Mouse (Mus musculus) small intestine, adult 2 months (tissue): ENCODE results near the gene Pctp. TPM values are rescaled to one million over a fixed set of nuclear protein-coding genes. Genes with fewer than 3 reads are reported as not detected.
A peak's percentile ranks its signal among the peaks of the same experiment; 100 is the strongest.

Experiments
- H3K27ac ChIP-seq: fragments of 200-500 bp; 2 replicates; pipeline ENCODE4 v1.5.1; 2012; ENCODE audit warnings: low read depth, low read length, control low read depth, inconsistent platforms; ENCODE audit not compliant: insufficient read depth
- H3K27me3 ChIP-seq: fragments of 200-500 bp; 2 replicates; pipeline ENCODE4 v1.6.1; 2012; ENCODE audit warnings: mild to moderate bottlenecking, moderate library complexity, low read length, inconsistent platforms; ENCODE audit not compliant: control insufficient read depth, insufficient read depth
- H3K36me3 ChIP-seq: fragments of 200-500 bp; 2 replicates; pipeline ENCODE4 v1.6.1; 2012; ENCODE audit warnings: mild to moderate bottlenecking, low read length, control low read depth, inconsistent platforms; ENCODE audit not compliant: control insufficient read depth, insufficient read depth
- H3K4me1 ChIP-seq: fragments of 200-500 bp; 2 replicates; pipeline ENCODE4 v1.6.1; 2012; ENCODE audit warnings: low read length, inconsistent platforms, mixed read lengths; ENCODE audit not compliant: control insufficient read depth, insufficient read depth, insufficient read length
- H3K4me3 ChIP-seq: fragments of 200-500 bp; 2 replicates; pipeline ENCODE4 v1.5.1; 2012; ENCODE audit warnings: low read depth, mild to moderate bottlenecking, control low read depth, inconsistent platforms, low read length, moderate library complexity
- CTCF ChIP-seq: fragments of 200-500 bp; IDR thresholded peaks from 2 replicates; pipeline ENCODE4 v1.5.1; 2012; ENCODE audit warnings: low read depth, mild to moderate bottlenecking, control low read depth, inconsistent platforms, low read length, moderate library complexity, mixed read lengths; ENCODE audit not compliant: insufficient replicate concordance, insufficient read length; ENCODE audit errors: extremely low read depth
- POLR2A ChIP-seq: fragments of 200-500 bp; IDR thresholded peaks from 2 replicates; pipeline ENCODE4 v1.6.1; 2012; ENCODE audit warnings: low read depth, mild to moderate bottlenecking, control low read depth, inconsistent platforms, low read length, moderate library complexity
- WGBS: fragments of 180-500 bp; shearing (Covaris S2); methylation state at CpG from one replicate; pipeline ENCODE4 v1.1.7; 2018; 5-methylcytosine and 5-hydroxymethylcytosine counted together
- polyA plus RNA-seq: library from polyadenylated mRNA; depleted of rRNA; stranded (reverse); fragments of >200 nt; gene quantifications from 2 replicates; pipeline ENCODE4 v1.2.3, GENCODE M21; 2012

The Pctp gene
- polyA plus RNA-seq, 1 experiment, result 1.4 TPM

DNA sequence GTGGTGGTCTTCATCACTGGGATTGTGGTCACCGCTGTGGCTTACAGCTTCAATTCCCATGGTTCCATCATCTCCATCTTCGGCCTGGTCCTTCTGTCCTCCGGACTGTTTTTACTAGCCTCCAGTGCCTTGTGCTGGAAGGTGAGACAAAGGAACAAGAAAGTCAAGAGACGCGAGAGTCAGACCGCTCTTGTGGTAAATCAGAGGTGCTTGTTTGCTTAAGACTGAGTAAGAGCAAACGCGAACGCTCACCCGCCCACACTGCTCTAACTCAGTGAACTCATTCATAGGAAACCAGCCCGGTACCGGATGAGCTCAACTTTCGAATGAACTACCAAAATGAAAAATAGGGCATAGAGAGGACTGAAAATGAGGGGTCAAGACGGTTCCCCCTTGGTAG is 32.8 kb upstream of the Pctp start:
- H3K36me3 ChIP-seq, result no peaks in the 10 kb centered on the region
- H3K27ac ChIP-seq, result no peak overlapping the region
- WGBS, result 52% methylated on average over 14 of the region's 14 CpGs
- no peak overlapping the region for H3K4me3 ChIP-seq
- peaks cover under 1% of the 10 kb centered on the region; the same call in 1 of the 2 replicates for H3K4me1 ChIP-seq
- no peak for TF ChIP-seq POLR2A
- no peak for TF ChIP-seq CTCF
- peaks cover 11% of the 10 kb centered on the region; the same call in 1 of the 2 replicates for H3K27me3 ChIP-seq

DNA sequence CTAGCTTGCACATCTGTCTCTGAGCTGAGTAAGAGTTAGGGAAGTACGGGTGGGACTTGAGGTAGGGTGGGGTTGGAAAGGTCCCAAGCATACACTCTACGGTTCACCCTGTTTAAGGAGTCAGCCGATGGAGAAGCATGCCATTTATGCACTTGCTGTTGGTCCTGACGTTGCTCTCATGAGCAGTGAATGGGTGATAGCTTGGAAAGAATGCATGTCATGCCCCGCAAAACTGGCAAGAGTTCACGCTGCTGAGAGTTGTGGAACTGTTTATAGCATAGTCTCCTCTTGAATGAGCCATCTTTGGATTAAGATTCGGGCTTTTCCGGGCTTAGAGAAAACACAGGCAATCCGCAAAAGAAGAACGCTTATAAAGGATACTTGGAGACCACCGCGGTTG is 32.0 kb upstream of the Pctp start:
- TF ChIP-seq CTCF (no peak), POLR2A (no peak)
- WGBS, result 72% methylated on average over 12 of the region's 12 CpGs

DNA sequence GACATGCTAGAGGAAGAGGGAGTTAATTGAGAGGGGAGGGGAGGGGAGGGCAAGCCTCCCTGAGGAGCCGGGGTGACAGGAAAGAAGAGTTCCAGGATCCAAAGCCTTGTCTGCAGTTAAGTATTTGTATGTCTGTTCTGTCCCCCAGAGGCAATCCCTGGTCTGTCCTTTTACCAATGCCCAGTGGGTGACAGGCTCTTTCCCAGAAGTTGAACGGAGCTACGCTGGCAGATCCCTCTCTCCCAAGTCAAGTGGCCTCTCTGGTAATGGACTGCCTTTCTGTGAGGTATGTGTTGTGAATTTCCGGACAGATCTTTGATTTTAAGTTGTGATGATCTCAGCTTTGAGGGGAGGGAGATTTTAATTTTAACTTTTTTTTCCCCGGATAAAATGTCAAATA is 30.7 kb upstream of the Pctp start:
- H3K27me3 ChIP-seq, result peaks cover 11% of the 10 kb centered on the region; the same call in 1 of the 2 replicates
- WGBS, result 52% methylated on average over 5 of the region's 5 CpGs
- TF ChIP-seq CTCF (no peak), POLR2A (no peak)
- H3K4me1 ChIP-seq, result peaks cover 8% of the 10 kb centered on the region; the same call in 1 of the 2 replicates
- H3K27ac ChIP-seq, result no peak overlapping the region
- H3K4me3 ChIP-seq, result peak overlapping the region; percentile 20; the same call in 1 of the 2 replicates
- H3K36me3 ChIP-seq, result no peaks in the 10 kb centered on the region

More for the DNA sequence above, 32.0 kb upstream of the Pctp start:
- Histone ChIP-seq H3K36me3 (no peaks in the 10 kb centered on the region), H3K4me3 (no peak overlapping the region), H3K27me3 (peaks cover 11% of the 10 kb centered on the region; the same call in 1 of the 2 replicates), H3K4me1 (peaks cover 6% of the 10 kb centered on the region; the same call in 1 of the 2 replicates), H3K27ac (no peak overlapping the region)

DNA sequence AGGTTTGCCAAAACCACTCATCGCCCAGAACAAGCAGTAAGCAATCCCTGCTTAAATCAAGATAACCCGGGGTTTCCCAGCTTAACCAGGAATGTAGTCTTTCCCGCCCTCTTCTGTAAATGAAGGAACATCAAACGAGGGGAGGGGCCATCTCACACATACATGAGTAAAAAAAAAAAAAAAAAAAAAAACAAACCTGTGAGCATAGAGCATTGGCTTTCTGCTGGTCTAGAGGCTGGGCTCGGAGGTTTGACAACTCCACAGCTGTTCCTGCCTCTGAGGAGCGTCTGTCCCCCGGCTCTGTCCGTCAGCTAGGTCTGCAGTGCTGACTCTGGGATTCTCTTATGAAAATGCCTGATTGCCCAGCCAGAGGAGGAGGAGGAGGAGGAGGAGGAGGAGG is 30.1 kb upstream of the Pctp start:
- H3K36me3 ChIP-seq, result no peaks in the 10 kb centered on the region
- H3K27me3 ChIP-seq, result peaks cover 11% of the 10 kb centered on the region; the same call in 1 of the 2 replicates
- H3K4me1 ChIP-seq, result peaks cover 8% of the 10 kb centered on the region; the same call in 1 of the 2 replicates
- 13% methylated on average over 8 of the region's 8 CpGs for WGBS
- TF ChIP-seq CTCF (no peak), POLR2A (no peak)
- peak overlapping the region; percentile 20; the same call in 1 of the 2 replicates for H3K4me3 ChIP-seq
- no peak overlapping the region for H3K27ac ChIP-seq

DNA sequence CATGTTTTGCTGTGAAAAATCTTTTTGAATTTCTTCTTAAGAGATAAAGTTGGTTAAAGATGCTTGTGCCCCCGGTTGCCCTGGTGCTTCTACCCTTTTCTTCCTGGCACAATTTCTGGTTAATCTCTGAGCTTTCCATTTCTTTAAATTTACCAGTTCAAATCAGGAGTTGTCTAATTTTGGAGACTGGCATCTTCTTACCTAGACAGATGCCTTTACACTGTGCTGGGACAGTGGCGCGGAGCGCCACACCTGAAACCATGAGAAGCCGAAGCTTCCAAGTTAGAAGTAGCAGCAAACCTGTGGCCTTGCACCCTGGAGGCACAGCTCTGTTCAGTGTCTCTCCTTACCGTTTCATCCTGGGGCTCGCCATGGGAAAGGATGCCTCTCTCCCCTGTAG is 28.4 kb upstream of the Pctp start:
- 50% methylated on average over 7 of the region's 7 CpGs for WGBS
- TF ChIP-seq POLR2A (no peak), CTCF (no peak)
- Histone ChIP-seq H3K4me3 (peak overlapping the region; percentile 51; the same call in 1 of the 2 replicates), H3K36me3 (no peaks in the 10 kb centered on the region), H3K27ac (no peak overlapping the region), H3K27me3 (peaks cover 11% of the 10 kb centered on the region), H3K4me1 (peaks cover 9% of the 10 kb centered on the region; the same call in 1 of the 2 replicates)

DNA sequence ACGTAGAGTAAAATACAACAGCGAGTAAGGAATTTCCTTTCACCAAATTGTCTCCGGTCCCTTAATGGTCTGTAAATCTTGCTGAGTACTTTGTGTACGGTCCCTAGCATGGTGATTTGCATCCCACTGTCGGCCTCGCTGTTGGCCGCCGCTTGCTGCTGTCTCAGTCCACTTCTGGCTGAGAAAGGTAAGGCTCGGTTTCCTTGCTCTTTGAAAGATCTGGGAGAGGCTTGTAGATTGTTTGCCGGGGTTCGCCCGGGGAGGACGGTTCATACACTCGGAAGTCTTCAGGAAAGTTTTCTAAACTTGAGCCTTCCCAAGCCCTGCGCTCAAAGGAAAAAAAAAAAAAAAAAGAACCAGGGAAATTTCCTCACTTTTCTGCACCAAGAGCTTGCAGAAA is 27.9 kb upstream of the Pctp start:
- WGBS, result 2% methylated on average over 15 of the region's 15 CpGs
- Histone ChIP-seq H3K4me3 (peak overlapping the region; percentile 51), H3K27ac (no peak overlapping the region), H3K4me1 (peaks cover 14% of the 10 kb centered on the region), H3K36me3 (no peaks in the 10 kb centered on the region), H3K27me3 (peaks cover 11% of the 10 kb centered on the region)
- TF ChIP-seq CTCF, result no peak
- TF ChIP-seq POLR2A, result no peak

DNA sequence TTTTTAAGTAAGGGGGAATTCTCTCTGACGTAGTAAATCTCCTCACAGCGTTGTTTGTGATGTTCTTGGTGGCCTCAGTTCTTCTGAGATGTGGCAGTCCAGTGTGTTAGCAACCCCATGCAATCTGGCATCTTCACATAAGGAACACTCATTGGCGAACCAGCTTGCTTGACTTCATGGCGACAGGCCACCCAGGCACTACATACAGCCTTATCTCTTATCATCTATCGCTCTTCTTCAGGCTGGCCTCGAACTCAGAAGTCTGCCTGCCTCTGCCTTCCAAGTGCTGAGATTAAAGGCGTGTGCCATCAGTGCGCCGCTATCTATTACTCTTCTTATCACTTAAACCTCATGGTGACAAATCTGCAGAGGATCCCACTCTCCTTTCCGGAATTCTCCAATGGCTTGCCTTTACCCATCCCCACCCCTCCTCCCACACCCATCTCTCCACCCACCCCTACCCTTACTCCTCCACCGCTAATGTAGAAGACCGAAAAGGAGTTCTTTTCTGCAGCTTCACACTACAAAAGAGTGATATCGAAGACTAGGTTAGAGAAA is 27.2 kb upstream of the Pctp start, which contains the start of gene Tmem100:
Tmem100 (plus strand) TSS at position 508 of the 558 bp plus-strand sequence.
- H3K4me3 ChIP-seq, result peak within 1 kb of the TSS; percentile 52
- TF ChIP-seq CTCF (no peak), POLR2A (no peak)
- peaks cover 15% of the 10 kb centered on the region for H3K4me1 ChIP-seq
- no peaks in the 10 kb centered on the region for H3K36me3 ChIP-seq
- H3K27me3 ChIP-seq, result peaks cover 11% of the 10 kb centered on the region
- H3K27ac ChIP-seq, result no peak within 1 kb of the TSS
- WGBS, result 37% methylated on average over 13 of the region's 13 CpGs

GRCm38 (mm10) chr11:90029354-90029753 is 26.7 kb upstream of the Pctp start:
- no peaks in the 10 kb centered on the region for H3K36me3 ChIP-seq
- peaks cover 15% of the 10 kb centered on the region for H3K4me1 ChIP-seq
- peaks cover 11% of the 10 kb centered on the region for H3K27me3 ChIP-seq
- peak overlapping the region; percentile 52 for H3K4me3 ChIP-seq
- TF ChIP-seq POLR2A (no peak), CTCF (no peak)
- 7% methylated on average over 10 of the region's 10 CpGs for WGBS
- no peak overlapping the region for H3K27ac ChIP-seq
